Mouse (Mus musculus): ENCODE results near the gene Olfr854.

The Olfr854 gene

GRCm38 (mm10) chr9:19567282-19567681 lies at the start of gene Olfr854:
Gene Olfr854, minus strand, starts transcription at chr9:19567382.
- no peak for DNase-seq

- no peak for DNase-seq
These were observed 15.1 kb upstream of the Olfr854 start, which contains the start of gene Olfr855 for GRCm38 (mm10) chr9:19582317-19582716. Gene Olfr855, plus strand, starts transcription at chr9:19582617.

GRCm38 (mm10) chr9:19540976-19541375 lies 26.2 kb downstream of the Olfr854 start, which contains the start of gene Olfr853:
Gene Olfr853, minus strand, starts transcription at chr9:19541076.
- no peak for DNase-seq

All from thymus, postnatal 36 days (tissue).